Mouse (Mus musculus) heart, embryonic 10.5 days (tissue): ENCODE measurements around the gene Olfr317. TPM values are rescaled to one million over a fixed set of nuclear protein-coding genes. Genes with fewer than 3 reads are reported as not detected.
A peak's percentile ranks its signal among the peaks of the same experiment; 100 is the strongest.
"Not testable (repeated sequence)": the region's sequence is repeated elsewhere in the genome, so short reads cannot be mapped to it uniquely, and the experiment has no call there.

Source experiments
- DNase-seq: peaks from one replicate; pipeline ENCODE4 v3.0.0-alpha.2; 2017; ENCODE audit warnings: low spot score
- H3K27ac ChIP-seq: fragments of 300-500 bp; sonication (generic); 2 replicates; pipeline ENCODE4 v1.5.1; 2016; ENCODE audit warnings: mild to moderate bottlenecking
- H3K27me3 ChIP-seq: fragments of 300-500 bp; sonication (generic); 2 replicates; pipeline ENCODE4 v1.6.1; 2016; ENCODE audit warnings: mild to moderate bottlenecking; ENCODE audit not compliant: poor library complexity, insufficient read depth, severe bottlenecking
- H3K36me3 ChIP-seq: fragments of 300-500 bp; sonication (generic); 2 replicates; pipeline ENCODE4 v1.6.1; 2016; ENCODE audit warnings: mild to moderate bottlenecking, moderate library complexity
- H3K4me1 ChIP-seq: fragments of 300-500 bp; sonication (generic); 2 replicates; pipeline ENCODE4 v1.6.1; 2016; ENCODE audit warnings: mild to moderate bottlenecking
- H3K4me3 ChIP-seq: fragments of 300-500 bp; sonication (generic); 2 replicates; pipeline ENCODE4 v1.5.1; 2016; ENCODE audit warnings: mild to moderate bottlenecking, moderate library complexity
- H3K9me3 ChIP-seq: fragments of 300-500 bp; sonication (generic); 2 replicates; pipeline ENCODE4 v1.6.1; 2016; ENCODE audit warnings: mild to moderate bottlenecking, moderate library complexity
- WGBS: fragments of 180-500 bp; shearing (Covaris S2); methylation state at CpG from one replicate; pipeline ENCODE4 v1.1.7; 2016; 5-methylcytosine and 5-hydroxymethylcytosine counted together
- polyA plus RNA-seq: library from polyadenylated mRNA; unstranded; fragments of >200 nt; fragmentation: Nextera tagmentation; extraction: Ambion mirVana; gene quantifications from 2 replicates; pipeline ENCODE4 v1.2.1, GENCODE M21; 2016

Olfr317 gene
- polyA plus RNA-seq: not detected in 2 replicates

DNA sequence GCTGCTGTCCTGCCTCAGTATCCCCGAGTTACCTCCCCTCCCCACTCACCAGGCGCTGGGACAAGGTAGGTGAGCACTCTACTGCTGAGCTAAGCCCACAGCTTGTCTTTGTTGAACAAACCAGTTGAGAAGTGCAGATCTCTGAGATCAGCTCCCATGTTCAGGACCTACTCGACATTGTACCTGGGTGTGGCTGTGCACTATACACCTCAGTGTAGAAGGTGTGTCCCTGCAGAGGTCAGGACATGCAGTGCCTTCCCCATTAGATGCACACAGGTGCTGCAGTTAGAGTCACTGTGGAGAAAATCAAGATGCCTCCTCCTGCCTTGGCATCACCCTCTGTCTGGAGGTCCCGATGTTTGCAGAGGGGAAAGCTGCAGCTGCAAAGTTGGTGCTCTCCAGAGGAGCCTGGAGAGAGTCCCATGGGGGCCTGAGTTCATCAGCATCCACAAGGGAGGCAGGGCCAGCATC lies at the start of gene Olfr317:
Gene Olfr317 (minus strand): TSS at position 421 of the 471 bp plus-strand sequence.
- Histone ChIP-seq H3K27me3 (no peaks in the 10 kb centered on the region), H3K4me3 (no peak within 1 kb of the TSS), H3K4me1 (no peaks in the 10 kb centered on the region), H3K9me3 (no peaks in the 10 kb centered on the region), H3K36me3 (no peaks in the 10 kb centered on the region), H3K27ac (no peak within 1 kb of the TSS)
- DNase-seq: no peak
- WGBS: 74% methylated on average over 4 of the region's 4 CpGs

DNA sequence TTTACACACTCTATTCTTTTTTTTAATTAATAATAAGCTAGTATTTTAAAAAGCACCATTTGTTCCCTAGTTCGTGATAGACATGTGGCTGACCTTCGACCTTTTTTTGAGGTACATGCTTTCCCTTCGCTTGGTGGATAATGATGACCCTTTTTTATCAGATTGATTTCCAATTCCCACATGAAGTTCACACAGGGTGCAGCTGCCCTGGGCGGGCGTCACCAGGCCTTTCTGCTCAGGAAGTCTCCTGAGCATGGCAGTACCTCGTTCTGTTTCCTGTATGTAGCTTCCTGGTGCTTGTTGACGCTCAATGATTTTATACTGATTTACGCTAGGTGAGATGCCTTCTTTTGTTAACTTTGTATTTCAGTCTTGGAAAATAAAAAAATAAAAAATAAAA lies 49.3 kb upstream of the Olfr317 start:
- WGBS: 76% methylated on average over 8 of the region's 8 CpGs
- Histone ChIP-seq H3K4me3 (no peak overlapping the region), H3K9me3 (no peaks in the 10 kb centered on the region), H3K27me3 (no peaks in the 10 kb centered on the region), H3K36me3 (no peaks in the 10 kb centered on the region), H3K4me1 (no peaks in the 10 kb centered on the region; the same call in 1 of the 2 replicates), H3K27ac (no peak overlapping the region)
- DNase-seq: no peak

DNA sequence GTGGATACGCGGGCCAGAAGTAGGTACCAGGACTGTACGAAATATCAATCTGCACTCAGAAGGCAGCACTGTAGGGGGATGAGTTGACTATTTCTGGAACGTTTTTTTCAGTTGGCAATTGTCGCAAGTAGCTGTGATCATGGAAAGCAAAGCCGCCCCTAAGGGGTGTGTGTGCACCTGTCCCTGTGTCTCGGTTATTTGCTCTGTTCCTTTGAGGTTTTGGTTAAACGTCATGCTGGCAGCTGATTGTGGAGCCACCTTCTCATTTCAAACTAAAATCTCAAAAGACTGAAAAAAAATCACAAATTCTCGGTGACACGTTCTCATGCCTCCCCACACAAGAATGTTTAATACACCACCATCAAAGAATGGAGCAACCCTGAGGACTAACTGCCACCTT lies 48.6 kb upstream of the Olfr317 start:
- Histone ChIP-seq H3K4me1 (no peaks in the 10 kb centered on the region; the same call in 1 of the 2 replicates), H3K9me3 (no peaks in the 10 kb centered on the region), H3K4me3 (no peak overlapping the region), H3K27me3 (no peaks in the 10 kb centered on the region), H3K36me3 (no peaks in the 10 kb centered on the region), H3K27ac (no peak overlapping the region)
- WGBS: 84% methylated on average over 10 of the region's 10 CpGs
- DNase-seq: no peak

DNA sequence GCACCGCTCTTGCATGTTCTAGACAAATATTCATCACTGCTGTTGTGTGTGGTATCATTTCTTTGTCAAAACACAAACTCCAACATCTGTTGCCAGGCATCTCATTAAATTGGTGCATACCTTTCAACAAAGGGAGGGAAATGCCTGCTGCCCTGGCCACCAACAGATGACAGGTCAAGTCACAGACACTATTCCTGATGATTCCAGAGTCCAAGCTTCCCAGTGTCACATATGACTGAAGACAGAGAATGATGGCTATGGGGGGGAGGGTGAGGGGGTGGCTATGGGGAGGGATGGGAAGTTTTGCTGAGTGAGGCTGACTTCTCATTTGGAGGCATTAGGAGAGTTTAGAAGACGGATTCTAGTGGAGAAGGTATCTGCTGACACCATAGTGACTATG lies 45.2 kb upstream of the Olfr317 start:
- no peak overlapping the region for H3K27ac ChIP-seq
- 81% methylated on average over 2 of the region's 2 CpGs for WGBS
- H3K4me1 ChIP-seq: no peaks in the 10 kb centered on the region; the same call in 1 of the 2 replicates
- no peak for DNase-seq
- H3K36me3 ChIP-seq: no peaks in the 10 kb centered on the region
- H3K9me3 ChIP-seq: no peaks in the 10 kb centered on the region
- H3K4me3 ChIP-seq: no peak overlapping the region
- no peaks in the 10 kb centered on the region for H3K27me3 ChIP-seq

DNA sequence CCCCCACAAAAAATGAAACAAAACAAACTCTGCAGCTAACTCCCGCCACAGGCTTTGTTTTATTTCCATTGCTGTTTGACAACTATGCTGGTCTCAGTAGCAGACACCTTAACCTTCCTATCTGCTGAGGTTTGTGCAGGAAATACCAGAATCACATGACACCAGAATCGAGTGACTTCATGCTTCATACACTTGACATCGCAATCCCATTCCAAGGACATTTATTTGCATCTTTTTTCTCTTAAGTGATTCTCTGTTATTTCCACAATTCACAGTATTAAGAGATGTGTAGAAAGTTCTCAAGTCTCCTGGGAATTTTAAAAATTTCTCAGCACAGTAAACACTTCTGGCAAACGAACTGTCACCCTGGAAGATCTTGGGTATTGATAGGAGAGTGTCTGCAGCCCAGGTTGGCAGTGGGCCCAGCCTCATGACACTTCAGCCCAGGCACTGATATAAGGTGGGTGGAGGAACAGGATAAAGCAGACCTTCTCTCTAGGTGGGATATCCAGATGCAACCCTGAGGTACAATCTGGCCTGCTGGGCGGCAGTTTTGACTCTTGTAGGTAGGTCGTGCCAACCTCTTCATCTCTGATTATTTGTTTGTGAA lies 43.6 kb upstream of the Olfr317 start, which contains the start of gene Olfr314:
Gene Olfr314 (plus strand): TSS at position 473 of the 610 bp plus-strand sequence.
- WGBS: 68% methylated on average over 6 of the region's 6 CpGs
- Histone ChIP-seq H3K27me3 (no peaks in the 10 kb centered on the region), H3K36me3 (no peaks in the 10 kb centered on the region), H3K9me3 (no peaks in the 10 kb centered on the region), H3K4me3 (no peak within 1 kb of the TSS), H3K4me1 (no peaks in the 10 kb centered on the region; the same call in 1 of the 2 replicates), H3K27ac (no peak within 1 kb of the TSS)
- DNase-seq: no peak

DNA sequence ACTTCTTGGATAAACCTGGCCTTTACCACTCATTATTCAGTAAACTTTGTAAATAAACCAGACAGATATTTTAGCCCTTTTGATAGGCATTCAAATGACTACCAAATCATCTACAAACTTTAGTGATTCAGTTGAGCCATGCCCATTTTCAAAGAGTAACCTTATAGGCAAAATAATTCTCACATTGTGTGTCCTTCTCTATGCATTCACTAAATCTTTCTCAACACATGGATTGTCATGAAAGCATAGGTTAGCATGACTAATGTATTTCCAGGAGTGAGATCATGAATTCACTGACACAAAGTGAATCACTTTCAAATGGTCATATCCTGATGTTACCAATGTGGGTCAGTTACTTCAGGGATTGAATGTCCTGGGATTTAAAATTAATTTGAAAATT lies 33.9 kb upstream of the Olfr317 start, which contains the start of gene Olfr315:
Gene Olfr315 (plus strand): TSS at position 301 of the 400 bp plus-strand sequence.
- Histone ChIP-seq H3K27ac (no peak within 1 kb of the TSS), H3K4me1 (no peaks in the 10 kb centered on the region), H3K36me3 (no peaks in the 10 kb centered on the region), H3K27me3 (no peaks in the 10 kb centered on the region), H3K9me3 (no peaks in the 10 kb centered on the region), H3K4me3 (no peak within 1 kb of the TSS)
- no peak for DNase-seq

DNA sequence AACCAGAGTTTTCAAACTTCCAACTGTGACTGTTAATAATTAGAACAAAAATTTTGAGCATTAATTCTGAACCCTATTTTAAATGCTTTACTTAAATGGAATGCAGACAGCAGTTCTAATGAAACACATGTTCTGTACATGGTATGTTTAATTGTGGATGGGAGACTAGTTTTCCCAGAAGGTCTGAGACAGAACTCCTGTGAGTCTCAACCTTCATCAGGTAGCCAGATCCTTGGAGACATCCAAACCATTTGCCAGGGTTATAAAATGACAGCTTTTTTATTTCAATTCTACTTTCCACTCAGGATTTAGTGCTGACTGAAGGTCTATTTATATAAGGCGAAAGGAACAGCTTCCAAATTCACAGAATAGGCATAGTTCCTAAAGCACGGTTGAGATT lies 13.4 kb upstream of the Olfr317 start, which contains the start of gene Olfr316:
Gene Olfr316 (plus strand): TSS at position 301 of the 400 bp plus-strand sequence.
- Histone ChIP-seq H3K36me3 (no peaks in the 10 kb centered on the region), H3K4me3 (no peak within 1 kb of the TSS), H3K27ac (no peak within 1 kb of the TSS), H3K9me3 (no peaks in the 10 kb centered on the region), H3K4me1 (no peaks in the 10 kb centered on the region), H3K27me3 (no peaks in the 10 kb centered on the region)
- WGBS: 83% methylated on average over 2 of the region's 2 CpGs
- no peak for DNase-seq

DNA sequence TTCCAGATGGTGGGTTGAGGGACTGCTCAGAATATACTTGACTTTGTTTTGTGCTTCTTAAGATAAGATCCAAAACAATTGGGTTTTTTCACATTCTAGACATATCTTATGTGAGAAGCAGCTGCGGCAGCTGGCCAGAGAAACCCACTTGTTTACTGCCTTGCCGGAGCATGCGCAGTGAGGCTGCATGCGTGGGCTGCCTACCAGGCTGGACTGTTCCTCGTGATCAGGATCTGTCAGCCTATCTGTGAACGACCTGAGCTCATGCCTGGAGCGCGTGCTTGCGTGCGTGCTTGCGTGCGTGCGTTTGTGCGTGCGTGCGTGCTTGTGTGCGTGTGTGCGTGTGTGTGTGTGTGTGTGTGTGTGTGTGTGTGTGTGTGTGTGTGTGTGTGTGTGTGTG lies 12.1 kb upstream of the Olfr317 start:
- not testable (repeated sequence) for DNase-seq, H3K27ac ChIP-seq, H3K36me3 ChIP-seq, H3K4me3 ChIP-seq, H3K4me1 ChIP-seq, H3K9me3 ChIP-seq, H3K27me3 ChIP-seq
- WGBS: 69% methylated on average over 18 of the region's 18 CpGs

DNA sequence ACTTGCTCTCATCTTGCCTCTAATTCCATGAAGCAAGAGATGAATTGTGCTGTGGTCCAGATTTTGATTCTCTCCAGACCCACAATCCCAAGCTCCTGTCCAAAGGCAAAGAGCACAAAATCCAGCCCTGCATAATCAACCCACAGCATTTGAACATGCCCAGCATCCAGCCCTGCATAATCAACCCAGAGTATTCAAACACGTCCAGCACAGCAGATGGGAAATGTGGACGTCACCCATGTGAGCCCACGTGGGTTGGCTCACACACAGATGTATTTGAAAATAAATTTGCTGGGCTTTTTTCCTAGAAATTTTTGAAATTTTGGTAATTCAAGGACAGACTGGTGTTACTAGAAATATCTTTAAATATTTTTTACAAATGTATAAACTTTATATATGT lies 5.6 kb downstream of the Olfr317 start:
- DNase-seq: no peak
- H3K4me1 ChIP-seq: no peaks in the 10 kb centered on the region
- H3K27me3 ChIP-seq: no peaks in the 10 kb centered on the region
- no peaks in the 10 kb centered on the region for H3K9me3 ChIP-seq
- H3K4me3 ChIP-seq: no peak overlapping the region
- 58% methylated on average over 3 of the region's 3 CpGs for WGBS
- no peak overlapping the region for H3K27ac ChIP-seq
- H3K36me3 ChIP-seq: no peaks in the 10 kb centered on the region

DNA sequence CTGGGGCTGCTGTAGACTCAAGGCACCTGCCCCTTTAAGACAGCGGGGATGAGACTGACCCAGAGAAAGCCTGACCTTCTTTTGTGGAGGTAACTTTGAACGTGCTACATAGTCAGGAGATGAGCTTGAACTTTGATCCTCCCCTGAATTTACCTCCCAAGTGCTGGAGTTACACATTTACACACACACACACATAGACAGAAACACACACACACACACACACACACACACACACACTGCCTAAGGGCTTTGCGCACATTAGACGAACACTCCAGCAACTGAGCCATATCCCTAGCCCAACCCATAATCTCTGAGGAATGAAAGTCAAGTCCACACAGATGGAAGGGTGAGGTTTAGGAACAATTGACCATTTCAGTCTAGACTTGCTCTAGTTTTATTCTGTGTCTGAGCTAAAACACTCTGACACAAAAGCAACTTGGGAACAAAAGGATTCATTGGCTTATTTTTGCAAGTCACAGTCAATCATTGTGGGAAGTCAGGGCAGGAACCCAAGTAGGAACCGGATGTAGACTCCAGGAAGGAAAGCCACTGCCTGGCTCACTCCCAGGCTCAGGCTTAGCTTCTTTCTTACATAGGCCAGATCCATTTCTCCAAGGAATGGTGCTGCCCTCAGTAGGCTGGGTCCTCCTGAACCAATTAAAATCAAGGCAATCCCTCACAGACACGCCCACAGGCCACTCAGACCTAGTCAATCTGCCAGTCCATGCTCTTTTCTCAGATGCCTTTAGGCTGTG lies 10.9 kb downstream of the Olfr317 start:
- not testable (repeated sequence) for H3K4me1 ChIP-seq, H3K27ac ChIP-seq, H3K27me3 ChIP-seq, DNase-seq, H3K36me3 ChIP-seq, H3K4me3 ChIP-seq, H3K9me3 ChIP-seq
- 76% methylated on average over 6 of the region's 6 CpGs for WGBS

DNA sequence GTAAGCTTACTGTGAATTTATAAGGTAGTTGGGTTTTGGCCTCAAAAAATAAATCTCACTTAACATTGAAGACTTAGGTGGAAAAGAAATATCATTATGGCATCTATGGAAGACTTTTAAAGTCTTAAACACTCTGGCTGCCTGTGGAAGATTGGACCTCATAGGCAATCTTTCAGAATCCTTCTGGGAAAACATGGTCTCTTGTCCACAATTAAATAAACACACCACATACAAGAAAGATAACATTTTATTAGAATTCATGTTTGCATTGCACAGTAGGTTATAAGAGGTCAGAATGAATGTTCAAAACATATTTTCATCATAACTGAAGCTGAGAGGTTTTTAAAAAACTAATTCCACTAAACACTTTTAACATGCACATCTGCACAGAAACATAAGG lies 15.1 kb downstream of the Olfr317 start, which contains the start of gene Olfr318:
Gene Olfr318 (minus strand): TSS at position 101 of the 400 bp plus-strand sequence.
- H3K27me3 ChIP-seq: no peaks in the 10 kb centered on the region
- H3K27ac ChIP-seq: no peak within 1 kb of the TSS
- no peaks in the 10 kb centered on the region for H3K9me3 ChIP-seq
- DNase-seq: no peak
- H3K4me1 ChIP-seq: no peaks in the 10 kb centered on the region
- no peak within 1 kb of the TSS for H3K4me3 ChIP-seq
- no peaks in the 10 kb centered on the region for H3K36me3 ChIP-seq

DNA sequence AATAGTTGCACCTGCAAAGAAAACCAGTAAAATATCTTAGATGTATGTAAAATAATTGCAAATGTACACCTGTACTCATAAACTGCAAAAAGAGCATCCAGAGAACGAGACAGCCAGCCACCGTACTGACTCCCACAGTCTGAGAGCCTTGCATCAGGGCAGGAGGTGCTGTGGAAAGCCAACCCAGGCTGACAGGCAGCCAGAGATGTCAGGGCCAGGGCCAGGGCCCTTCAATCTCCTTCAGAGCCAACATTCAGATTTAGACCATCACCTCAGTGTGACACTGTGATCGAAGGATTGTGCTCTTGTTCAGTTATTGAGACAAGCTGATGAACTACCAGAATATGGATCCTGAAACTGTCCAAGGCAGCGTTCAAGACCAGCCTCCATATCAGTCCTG lies 19.3 kb downstream of the Olfr317 start:
- no peak overlapping the region for H3K4me3 ChIP-seq
- no peak overlapping the region for H3K27ac ChIP-seq
- no peaks in the 10 kb centered on the region for H3K9me3 ChIP-seq
- no peaks in the 10 kb centered on the region for H3K27me3 ChIP-seq
- H3K4me1 ChIP-seq: no peaks in the 10 kb centered on the region
- WGBS: 82% methylated on average over 4 of the region's 4 CpGs
- DNase-seq: peak; percentile 60
- H3K36me3 ChIP-seq: no peaks in the 10 kb centered on the region

DNA sequence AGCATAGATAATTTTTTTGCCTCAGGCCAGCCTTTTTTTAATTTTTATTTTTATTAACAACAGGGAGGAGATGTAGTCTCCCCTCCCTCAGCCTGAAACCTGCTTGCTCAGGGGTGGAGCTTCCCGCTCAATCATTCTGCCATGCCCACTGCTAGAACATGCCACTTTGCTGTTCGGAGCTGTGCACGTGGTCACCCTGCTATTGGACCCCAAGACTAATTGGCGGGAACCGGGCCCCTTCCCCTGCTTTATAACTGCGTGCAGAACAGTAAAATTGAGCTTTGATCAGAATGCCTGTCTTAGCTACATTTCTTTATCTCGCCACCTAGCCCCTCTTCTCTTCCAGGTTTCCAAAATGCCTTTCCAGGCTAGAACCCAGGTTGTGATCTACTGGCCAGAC lies 21.3 kb downstream of the Olfr317 start:
- peak; percentile 55 for DNase-seq
- not testable (repeated sequence) for H3K9me3 ChIP-seq, H3K4me3 ChIP-seq, H3K27ac ChIP-seq, H3K4me1 ChIP-seq, H3K36me3 ChIP-seq, H3K27me3 ChIP-seq
- WGBS: 84% methylated on average over 7 of the region's 7 CpGs
